Mouse (Mus musculus): ENCODE measurements around the gene Txndc16. TPM values are rescaled to one million over a fixed set of nuclear protein-coding genes. Genes with fewer than 3 reads are reported as not detected.

Gene Txndc16
- polyA plus RNA-seq, 1 experiment: 1.2 TPM

DNA sequence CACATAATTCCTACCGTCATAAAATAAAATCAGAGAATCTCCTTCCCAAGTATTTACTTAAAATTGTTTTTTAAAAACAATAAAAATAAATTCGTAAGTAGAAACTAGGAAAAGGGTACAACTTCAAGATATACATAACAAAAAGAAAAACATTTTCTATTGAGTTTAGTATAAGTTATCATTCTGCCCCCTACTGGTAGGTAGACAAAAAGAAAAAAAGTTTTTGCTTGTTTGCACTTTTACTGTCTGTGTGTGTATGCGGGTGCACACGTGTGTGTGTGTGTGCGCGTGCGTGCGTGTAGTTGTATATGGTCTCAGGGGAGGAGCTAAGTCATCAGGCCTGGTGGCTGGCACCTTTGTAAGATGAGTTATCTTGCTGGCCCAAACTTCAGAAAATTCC is 52.8 kb downstream of the Txndc16 start:
- H3K36me3 ChIP-seq (ENCODE audit: control insufficient read depth, insufficient read depth): no peaks in the 10 kb centered on the region
- TF ChIP-seq USF1 (IDR thresholded peaks at IDR 0.05; ENCODE audit: low read depth): no peak
- no peak for TF ChIP-seq POLR2AphosphoS2 (IDR thresholded peaks at IDR 0.05; ENCODE audit: insufficient read length, low read depth)
- no peak for TF ChIP-seq MYOG (IDR thresholded peaks at IDR 0.05; ENCODE audit: control insufficient read depth in 1 of 3, insufficient read depth in 1 of 3, insufficient read length in 2 of 3, low read depth in 2 of 3)
- no peak for TF ChIP-seq E2F4 (IDR thresholded peaks at IDR 0.05; ENCODE audit: insufficient read depth)
- TF ChIP-seq MYOD1 (IDR thresholded peaks at IDR 0.05; ENCODE audit: control insufficient read depth in 1 of 3, insufficient read length in 2 of 3, low read depth in 2 of 3): no peak
- TF ChIP-seq SRF (IDR thresholded peaks at IDR 0.05; ENCODE audit: control insufficient read depth, insufficient read length, low read depth): no peak
- no peak for TF ChIP-seq TCF12 (IDR thresholded peaks at IDR 0.05; ENCODE audit: insufficient read depth, poor library complexity, severe bottlenecking)
- no peak for TF ChIP-seq MAX (IDR thresholded peaks at IDR 0.05; ENCODE audit: low read depth)
- TF ChIP-seq CEBPB (IDR thresholded peaks at IDR 0.05; ENCODE audit: insufficient read depth, poor library complexity, severe bottlenecking): no peak
- TF ChIP-seq TCF3 (IDR thresholded peaks at IDR 0.05; ENCODE audit: insufficient read length, low read depth): no peak
- TF ChIP-seq POLR2A (IDR thresholded peaks at IDR 0.05; ENCODE audit: insufficient read length, low read depth): no peak
- TF ChIP-seq REST (IDR thresholded peaks at IDR 0.05; ENCODE audit: insufficient read depth, insufficient read length): no peak
- H3K4me3 ChIP-seq: no peak overlapping the region
- no peaks in the 10 kb centered on the region for H3K27me3 ChIP-seq (ENCODE audit: control insufficient read depth, insufficient read depth, insufficient read length)
- H3ac ChIP-seq (ENCODE audit: control insufficient read depth, insufficient read length): no peak overlapping the region
- H3K79me2 ChIP-seq (ENCODE audit: control insufficient read depth, insufficient read depth): no peaks in the 10 kb centered on the region
- H3K4me2 ChIP-seq (ENCODE audit: low read depth): no peak overlapping the region

DNA sequence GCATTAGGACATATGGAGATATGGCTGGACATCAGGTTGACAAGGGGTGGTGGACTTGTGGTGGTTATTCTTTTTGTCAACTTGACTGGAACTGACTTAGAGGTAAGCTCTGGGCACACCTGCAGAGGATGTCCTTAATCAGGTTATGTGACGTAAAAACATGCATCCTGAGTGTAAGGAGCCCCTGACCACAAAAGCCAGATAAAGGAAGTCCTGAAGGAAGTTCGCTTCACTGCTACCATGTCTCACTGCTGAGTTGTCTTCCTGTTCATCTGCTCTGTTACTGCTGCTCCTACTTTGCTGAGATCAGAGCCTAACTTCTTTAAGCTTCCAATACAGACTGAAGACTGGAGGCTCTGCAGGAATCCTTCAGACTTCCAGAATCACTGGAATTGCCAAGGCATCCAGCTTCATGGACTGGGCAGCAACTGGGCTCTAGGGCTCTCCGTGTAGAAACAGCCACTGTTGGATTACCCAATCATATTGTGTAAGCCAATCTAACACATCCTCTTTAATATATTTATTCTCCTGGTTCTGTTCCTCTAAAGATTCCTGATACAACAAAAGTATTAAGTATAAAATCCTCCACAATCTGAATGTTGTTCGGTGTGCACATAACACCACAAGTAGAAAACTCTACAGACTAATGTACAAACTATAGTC is 64.5 kb downstream of the Txndc16 start:
- no peak overlapping the region for H3ac ChIP-seq (ENCODE audit: control insufficient read depth, insufficient read length)
- TF ChIP-seq TCF12 (IDR thresholded peaks at IDR 0.05; ENCODE audit: insufficient read depth, poor library complexity, severe bottlenecking) (no peak), TCF3 (IDR thresholded peaks at IDR 0.05; ENCODE audit: insufficient read length, low read depth) (no peak), MAX (IDR thresholded peaks at IDR 0.05; ENCODE audit: low read depth) (no peak), POLR2A (IDR thresholded peaks at IDR 0.05; ENCODE audit: insufficient read length, low read depth) (no peak), CEBPB (IDR thresholded peaks at IDR 0.05; ENCODE audit: insufficient read depth, poor library complexity, severe bottlenecking) (no peak), REST (IDR thresholded peaks at IDR 0.05; ENCODE audit: insufficient read depth, insufficient read length) (no peak), E2F4 (IDR thresholded peaks at IDR 0.05; ENCODE audit: insufficient read depth) (no peak), USF1 (IDR thresholded peaks at IDR 0.05; ENCODE audit: low read depth) (no peak), MYOG (IDR thresholded peaks at IDR 0.05; ENCODE audit: control insufficient read depth in 1 of 3, insufficient read depth in 1 of 3, insufficient read length in 2 of 3, low read depth in 2 of 3) (no peak), MYOD1 (IDR thresholded peaks at IDR 0.05; ENCODE audit: control insufficient read depth in 1 of 3, insufficient read length in 2 of 3, low read depth in 2 of 3) (no peak), SRF (IDR thresholded peaks at IDR 0.05; ENCODE audit: control insufficient read depth, insufficient read length, low read depth) (no peak), POLR2AphosphoS2 (IDR thresholded peaks at IDR 0.05; ENCODE audit: insufficient read length, low read depth) (no peak)

DNA sequence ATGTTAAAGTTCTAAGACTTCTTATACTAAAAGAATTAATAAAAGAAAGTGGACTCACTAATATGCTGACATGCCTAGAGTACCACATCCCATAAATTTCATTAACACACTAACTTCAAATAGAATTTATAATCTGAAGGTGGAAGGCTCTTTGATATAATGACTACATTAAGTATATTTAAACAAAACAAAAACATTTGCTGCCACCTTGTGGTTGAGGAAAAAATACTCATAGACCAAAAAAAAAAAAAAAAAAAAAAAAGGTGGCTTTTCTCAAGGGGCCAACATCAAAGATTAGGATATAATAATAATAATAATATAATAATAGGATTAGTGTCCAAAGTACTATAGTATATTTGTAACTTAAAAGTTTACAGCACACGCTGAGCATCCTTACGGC is 66.9 kb downstream of the Txndc16 start:
- Histone ChIP-seq H3ac (ENCODE audit: control insufficient read depth, insufficient read length) (no peak overlapping the region), H3K27me3 (ENCODE audit: control insufficient read depth, insufficient read depth, insufficient read length) (no peaks in the 10 kb centered on the region), H3K4me3 (no peak overlapping the region)

More for the DNA sequence above, 64.5 kb downstream of the Txndc16 start:
- Histone ChIP-seq H3K36me3 (ENCODE audit: control insufficient read depth, insufficient read depth) (no peaks in the 10 kb centered on the region), H3K27me3 (ENCODE audit: control insufficient read depth, insufficient read depth, insufficient read length) (no peaks in the 10 kb centered on the region), H3K79me2 (ENCODE audit: control insufficient read depth, insufficient read depth) (no peaks in the 10 kb centered on the region), H3K4me3 (no peak overlapping the region), H3K4me2 (ENCODE audit: low read depth) (no peak overlapping the region)

DNA sequence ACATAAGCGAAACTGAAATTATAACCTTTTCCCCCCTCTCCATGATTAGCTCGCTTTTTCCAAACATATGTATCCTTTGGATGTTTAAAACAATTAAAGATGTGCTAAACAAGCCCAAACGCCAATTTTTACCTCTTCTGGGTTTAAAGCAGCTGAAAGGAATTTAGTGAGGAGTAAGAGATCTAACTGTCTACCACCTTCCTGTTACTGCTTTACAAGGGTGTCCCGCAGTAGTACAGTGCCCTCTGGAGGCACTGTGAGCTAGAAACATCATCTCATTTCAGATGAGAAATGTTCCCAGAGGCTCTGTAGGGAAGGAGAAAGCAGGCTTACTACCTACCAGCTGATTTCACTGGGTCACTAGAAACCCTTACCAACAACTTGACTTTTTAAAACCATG is 77.6 kb downstream of the Txndc16 start:
- H3K4me2 ChIP-seq (ENCODE audit: low read depth): peak overlapping the region; percentile 10
- TF ChIP-seq POLR2A (IDR thresholded peaks at IDR 0.05; ENCODE audit: insufficient read length, low read depth) (no peak), TCF3 (IDR thresholded peaks at IDR 0.05; ENCODE audit: insufficient read length, low read depth) (no peak), MYOD1 (IDR thresholded peaks at IDR 0.05; ENCODE audit: control insufficient read depth in 1 of 3, insufficient read length in 2 of 3, low read depth in 2 of 3) (no peak), E2F4 (IDR thresholded peaks at IDR 0.05; ENCODE audit: insufficient read depth) (no peak), POLR2AphosphoS2 (IDR thresholded peaks at IDR 0.05; ENCODE audit: insufficient read length, low read depth) (no peak), CEBPB (IDR thresholded peaks at IDR 0.05; ENCODE audit: insufficient read depth, poor library complexity, severe bottlenecking) (no peak), USF1 (IDR thresholded peaks at IDR 0.05; ENCODE audit: low read depth) (no peak), MYOG (IDR thresholded peaks at IDR 0.05; ENCODE audit: control insufficient read depth in 1 of 3, insufficient read depth in 1 of 3, insufficient read length in 2 of 3, low read depth in 2 of 3) (no peak), MAX (IDR thresholded peaks at IDR 0.05; ENCODE audit: low read depth) (no peak), TCF12 (IDR thresholded peaks at IDR 0.05; ENCODE audit: insufficient read depth, poor library complexity, severe bottlenecking) (no peak), REST (IDR thresholded peaks at IDR 0.05; ENCODE audit: insufficient read depth, insufficient read length) (no peak), SRF (IDR thresholded peaks at IDR 0.05; ENCODE audit: control insufficient read depth, insufficient read length, low read depth) (no peak)
- H3ac ChIP-seq (ENCODE audit: control insufficient read depth, insufficient read length): no peak overlapping the region
- no peaks in the 10 kb centered on the region for H3K27me3 ChIP-seq (ENCODE audit: control insufficient read depth, insufficient read depth, insufficient read length)
- H3K4me3 ChIP-seq: no peak overlapping the region
- no peaks in the 10 kb centered on the region for H3K79me2 ChIP-seq (ENCODE audit: control insufficient read depth, insufficient read depth)
- H3K36me3 ChIP-seq (ENCODE audit: control insufficient read depth, insufficient read depth): no peaks in the 10 kb centered on the region

More for the DNA sequence above, 66.9 kb downstream of the Txndc16 start:
- Histone ChIP-seq H3K79me2 (ENCODE audit: control insufficient read depth, insufficient read depth) (no peaks in the 10 kb centered on the region), H3K36me3 (ENCODE audit: control insufficient read depth, insufficient read depth) (no peaks in the 10 kb centered on the region), H3K4me2 (ENCODE audit: low read depth) (no peak overlapping the region)
- TF ChIP-seq TCF3 (IDR thresholded peaks at IDR 0.05; ENCODE audit: insufficient read length, low read depth) (no peak), CEBPB (IDR thresholded peaks at IDR 0.05; ENCODE audit: insufficient read depth, poor library complexity, severe bottlenecking) (no peak), REST (IDR thresholded peaks at IDR 0.05; ENCODE audit: insufficient read depth, insufficient read length) (no peak), USF1 (IDR thresholded peaks at IDR 0.05; ENCODE audit: low read depth) (no peak), MYOG (IDR thresholded peaks at IDR 0.05; ENCODE audit: control insufficient read depth in 1 of 3, insufficient read depth in 1 of 3, insufficient read length in 2 of 3, low read depth in 2 of 3) (no peak), TCF12 (IDR thresholded peaks at IDR 0.05; ENCODE audit: insufficient read depth, poor library complexity, severe bottlenecking) (no peak), MYOD1 (IDR thresholded peaks at IDR 0.05; ENCODE audit: control insufficient read depth in 1 of 3, insufficient read length in 2 of 3, low read depth in 2 of 3) (no peak), POLR2A (IDR thresholded peaks at IDR 0.05; ENCODE audit: insufficient read length, low read depth) (no peak), POLR2AphosphoS2 (IDR thresholded peaks at IDR 0.05; ENCODE audit: insufficient read length, low read depth) (no peak), MAX (IDR thresholded peaks at IDR 0.05; ENCODE audit: low read depth) (no peak)
